ENCODE assay signal across 9 mouse cellular contexts in the genomic region with DNA sequence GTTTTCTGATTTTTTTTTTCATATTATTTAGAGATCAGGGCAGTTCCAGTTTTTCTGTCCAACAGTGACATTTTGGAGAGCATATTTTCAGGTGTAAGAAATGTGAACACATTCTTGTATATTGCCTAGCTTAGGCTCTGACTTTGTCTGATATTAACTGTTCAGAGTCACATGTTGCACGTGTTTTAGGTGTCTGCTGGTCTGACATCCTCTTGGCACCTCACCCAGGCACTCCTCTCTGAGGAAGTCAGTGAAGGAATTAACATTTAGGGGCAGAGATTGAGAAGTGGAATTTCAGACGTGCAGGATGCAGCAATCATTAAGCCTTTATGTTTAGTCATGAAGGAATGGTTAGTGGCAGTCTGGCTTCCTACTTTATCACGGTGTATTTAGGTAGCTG. TPM values are rescaled to one million over a fixed set of nuclear protein-coding genes. Genes with fewer than 3 reads are reported as not detected.
A peak's percentile ranks its signal among the peaks of the same experiment; 100 is the strongest.
DNase-seq lines count a peak whose midpoint lies in the region; ATAC-seq and TF ChIP-seq lines count a peak whose summit lies in the region.
"Had no signal": no experiment of that assay in that cellular context is flagged by ENCODE, and none has a peak within 500 bp of the region (broad histone marks: within the 10 kb centered on the region; RNA-seq: fewer than 3 reads in every experiment).

No protein-coding gene starts in this region.

- peak overlapping the region; percentile 43 for H3K4me2 ChIP-seq in heart, embryonic 16.5 days (ENCODE audit: low read depth, low read length)
- H3K4me2 ChIP-seq in hindbrain, embryonic 12.5 days (replicated peaks) = peak overlapping the region; percentile 66

- H3K27ac ChIP-seq in heart, embryonic 16.5 days (ENCODE audit: low read length) = no peak overlapping the region
- no peak overlapping the region for H3K27ac ChIP-seq in hindbrain, embryonic 12.5 days
- no peak overlapping the region for H3K27ac ChIP-seq in thymus, adult 2 months (ENCODE audit: control insufficient read depth, insufficient read depth, low read length)

- H3K4me1 ChIP-seq in heart, embryonic 16.5 days (ENCODE audit: control insufficient read depth, insufficient read depth, low read length) = peaks cover 7% of the 10 kb centered on the region
- peaks cover 21% of the 10 kb centered on the region for H3K4me1 ChIP-seq in G1E (ENCODE audit: insufficient read depth, low read depth, low read length)
- peaks cover 7% of the 10 kb centered on the region for H3K4me1 ChIP-seq in hindbrain, embryonic 12.5 days
- peaks cover 4% of the 10 kb centered on the region for H3K4me1 ChIP-seq in thymus, adult 2 months (replicated peaks; ENCODE audit: control insufficient read depth, insufficient read depth, low read length)
- H3K4me1 ChIP-seq in lung, adult 2 months (ENCODE audit: control insufficient read depth, insufficient read depth, low read length) = no peaks in the 10 kb centered on the region; the same call in none of the 2 replicates

- H3K36me3 ChIP-seq in heart, embryonic 16.5 days (ENCODE audit: control insufficient read depth, insufficient read depth) = peaks cover 12% of the 10 kb centered on the region
- H3K36me3 ChIP-seq in G1E (replicated peaks) = peaks cover 32% of the 10 kb centered on the region
- H3K36me3 ChIP-seq in hindbrain, embryonic 12.5 days = peaks cover 19% of the 10 kb centered on the region
- H3K36me3 ChIP-seq in thymus, adult 2 months (ENCODE audit: control insufficient read depth, insufficient read depth, low read length) = peaks cover 16% of the 10 kb centered on the region

- ATAC-seq in heart, embryonic 16.5 days (replicated peaks; ENCODE audit: extremely low read depth, insufficient read depth, low FRiP score) = no peak
- ATAC-seq in G1E (ENCODE audit: extremely low read depth, insufficient number of reproducible peaks, low FRiP score, poor library complexity, severe bottlenecking) = no peak
- ATAC-seq in hindbrain, embryonic 12.5 days (ENCODE audit: low FRiP score) = no peak
- ATAC-seq in megakaryocyte progenitor cell, adult 5-6 weeks (replicated peaks; ENCODE audit: poor library complexity) = peak; percentile 15; the same call in 1 of the 2 replicates

- 40% methylated on average over 3 of the region's 3 CpGs for WGBS in heart, embryonic 16.5 days
- 81% methylated on average over 3 of the region's 3 CpGs for WGBS in hindbrain, embryonic 12.5 days
- 59% methylated on average over 3 of the region's 3 CpGs for WGBS in thymus, adult 2 months
- WGBS in lung, adult 2 months = 26% methylated on average over 3 of the region's 3 CpGs

- H3K9ac ChIP-seq in heart, embryonic 16.5 days (ENCODE audit: low read length) = no peak overlapping the region
- H3K9ac ChIP-seq in hindbrain, embryonic 12.5 days = no peak overlapping the region

- no peak overlapping the region for H3K4me3 ChIP-seq in heart, embryonic 16.5 days (ENCODE audit: low read length)
- peak overlapping the region; percentile 99; the same call in 1 of the 2 replicates for H3K4me3 ChIP-seq in G1E (ENCODE audit: low read depth, low read length)
- no peak overlapping the region for H3K4me3 ChIP-seq in hindbrain, embryonic 12.5 days
- no peak overlapping the region for H3K4me3 ChIP-seq in thymus, adult 2 months (ENCODE audit: control insufficient read depth, insufficient read depth, low read length)
- no peak overlapping the region for H3K4me3 ChIP-seq in lung, adult 2 months (replicated peaks; ENCODE audit: extremely low read depth, low read depth, low read length)

- DNase-seq in heart, adult 8-10 months (ENCODE audit: low spot score) = no peak
- DNase-seq in G1E (ENCODE audit: low spot score) = no peak
- DNase-seq in urinary bladder, postnatal 14 days (ENCODE audit: low spot score) = no peak
- no peak for DNase-seq in thymus, adult 2 months
- no peak for DNase-seq in lung, adult 2 months

- no peaks in the 10 kb centered on the region for H3K27me3 ChIP-seq in heart, embryonic 16.5 days (ENCODE audit: control insufficient read depth, insufficient read depth, low read length)
- H3K27me3 ChIP-seq in G1E (ENCODE audit: insufficient read depth, low read length) = no peaks in the 10 kb centered on the region
- no peaks in the 10 kb centered on the region for H3K27me3 ChIP-seq in hindbrain, embryonic 12.5 days
- no peaks in the 10 kb centered on the region for H3K27me3 ChIP-seq in thymus, adult 2 months (ENCODE audit: control insufficient read depth, insufficient read depth, low read length)
- H3K27me3 ChIP-seq: Patski had no signal

- no peak for TF ChIP-seq POLR2A in thymus, adult 2 months (IDR thresholded peaks at IDR 0.05; ENCODE audit: control insufficient read depth, extremely low read depth, insufficient read depth, low read length, poor library complexity)
- no peak for TF ChIP-seq POLR2A in lung, adult 2 months (IDR thresholded peaks at IDR 0.05; ENCODE audit: borderline replicate concordance, extremely low read depth, low read depth, low read length)

- no peak for TF ChIP-seq CTCF in G1E (IDR thresholded peaks at IDR 0.05; ENCODE audit: low read depth, low read length)
- TF ChIP-seq CTCF in thymus, adult 2 months (IDR thresholded peaks at IDR 0.05; ENCODE audit: borderline replicate concordance, control insufficient read depth, extremely low read depth, insufficient read depth, low read length, poor library complexity) = no peak
- TF ChIP-seq CTCF in lung, adult 2 months (IDR thresholded peaks at IDR 0.05; ENCODE audit: insufficient read depth, low read length) = no peak

- no peaks in the 10 kb centered on the region for H3K9me3 ChIP-seq in heart, embryonic 16.5 days (replicated peaks; ENCODE audit: control insufficient read depth, low read length)
- H3K9me3 ChIP-seq in G1E (replicated peaks) = no peaks in the 10 kb centered on the region
- no peaks in the 10 kb centered on the region for H3K9me3 ChIP-seq in hindbrain, embryonic 12.5 days (replicated peaks)

RNA-seq across cellular contexts. Expression of gene Nup35, which starts 22.8 kb away (rescaled TPM):
- 22.6 and 24.1 TPM in 2 replicates for polyA plus RNA-seq in heart, embryonic 16.5 days (2015; fragmentation: Nextera tagmentation; extraction: Ambion mirVana)
- total RNA-seq in heart, adult 8-10 months (2022) = 1 to 10 TPM; 5.7 to 9.4 (median 7.4) TPM
- total RNA-seq in G1E (2014; fragmentation: Nextera tagmentation) (65.8 and 73.1 TPM in 2 replicates), G1E (2017) (85.6 and 87.8 TPM in 2 replicates)
- polyA plus RNA-seq in G1E (2012) = 1.2 and 2.2 TPM in 2 replicates
- 52.3 and 53.0 TPM in 2 replicates for polyA plus RNA-seq in hindbrain, embryonic 12.5 days (2016; fragmentation: Nextera tagmentation; extraction: Ambion mirVana)
- 44.5 and 52.2 TPM in 2 replicates for total RNA-seq in megakaryocyte progenitor cell, adult 5-6 weeks (2015)
- total RNA-seq in megakaryocyte progenitor cell, adult 5-6 weeks (2017) = 39.9 and 44.9 TPM in 2 replicates
- 38.1 and 48.3 TPM in 2 replicates for polyA plus RNA-seq in thymus, adult 2 months (2012; rRNA removed)
- polyA plus RNA-seq in lung, adult 2 months (2012; rRNA removed) = 14.1 and 19.5 TPM in 2 replicates

RNA-seq across cellular contexts. Expression of gene Dusp19, which starts 23.0 kb away (rescaled TPM):
- 9.3 and 10.3 TPM in 2 replicates for polyA plus RNA-seq in heart, embryonic 16.5 days (2015; fragmentation: Nextera tagmentation; extraction: Ambion mirVana)
- 10 to 100 TPM in 2 of 4 experiments, 1 to 10 TPM in 2; 8.4 to 10.9 (median 9.3) TPM for total RNA-seq in heart, adult 8-10 months (2022)
- total RNA-seq in G1E (2014; fragmentation: Nextera tagmentation) = 27.0 and 30.1 TPM in 2 replicates
- 19.3 and 21.8 TPM in 2 replicates for total RNA-seq in G1E (2017)
- polyA plus RNA-seq in G1E (2012) = 0.46 and 1.1 TPM in 2 replicates
- polyA plus RNA-seq in hindbrain, embryonic 12.5 days (2016; fragmentation: Nextera tagmentation; extraction: Ambion mirVana) = 21.2 and 22.7 TPM in 2 replicates
- 8.9 and 9.9 TPM in 2 replicates for total RNA-seq in megakaryocyte progenitor cell, adult 5-6 weeks (2015)
- 6.5 and 9.7 TPM in 2 replicates for total RNA-seq in megakaryocyte progenitor cell, adult 5-6 weeks (2017)
- polyA plus RNA-seq in thymus, adult 2 months (2012; rRNA removed) = 5.1 and 5.4 TPM in 2 replicates
- 3.6 and 5.3 TPM in 2 replicates for polyA plus RNA-seq in lung, adult 2 months (2012; rRNA removed)

RNA-seq across cellular contexts. Expression of gene Nckap1, which starts 58.7 kb away (rescaled TPM):
- 40.2 and 52.6 TPM in 2 replicates for polyA plus RNA-seq in heart, embryonic 16.5 days (2015; fragmentation: Nextera tagmentation; extraction: Ambion mirVana)
- total RNA-seq in heart, adult 8-10 months (2022) = 10 to 100 TPM; 51.5 to 68.0 (median 61.8) TPM
- total RNA-seq in G1E (2014; fragmentation: Nextera tagmentation) (28.2 and 37.2 TPM in 2 replicates), G1E (2017) (62.6 and 64.9 TPM in 2 replicates)
- polyA plus RNA-seq in G1E (2012) = 4.3 and 5.0 TPM in 2 replicates
- 109 TPM in 2 replicates for polyA plus RNA-seq in hindbrain, embryonic 12.5 days (2016; fragmentation: Nextera tagmentation; extraction: Ambion mirVana)
- 1.4 and 5.8 TPM in 2 replicates for total RNA-seq in megakaryocyte progenitor cell, adult 5-6 weeks (2015)
- 2.5 and 6.4 TPM in 2 replicates for total RNA-seq in megakaryocyte progenitor cell, adult 5-6 weeks (2017)
- 7.6 and 9.1 TPM in 2 replicates for polyA plus RNA-seq in thymus, adult 2 months (2012; rRNA removed)
- 25.2 and 36.4 TPM in 2 replicates for polyA plus RNA-seq in lung, adult 2 months (2012; rRNA removed)
